In the genomic region with DNA sequence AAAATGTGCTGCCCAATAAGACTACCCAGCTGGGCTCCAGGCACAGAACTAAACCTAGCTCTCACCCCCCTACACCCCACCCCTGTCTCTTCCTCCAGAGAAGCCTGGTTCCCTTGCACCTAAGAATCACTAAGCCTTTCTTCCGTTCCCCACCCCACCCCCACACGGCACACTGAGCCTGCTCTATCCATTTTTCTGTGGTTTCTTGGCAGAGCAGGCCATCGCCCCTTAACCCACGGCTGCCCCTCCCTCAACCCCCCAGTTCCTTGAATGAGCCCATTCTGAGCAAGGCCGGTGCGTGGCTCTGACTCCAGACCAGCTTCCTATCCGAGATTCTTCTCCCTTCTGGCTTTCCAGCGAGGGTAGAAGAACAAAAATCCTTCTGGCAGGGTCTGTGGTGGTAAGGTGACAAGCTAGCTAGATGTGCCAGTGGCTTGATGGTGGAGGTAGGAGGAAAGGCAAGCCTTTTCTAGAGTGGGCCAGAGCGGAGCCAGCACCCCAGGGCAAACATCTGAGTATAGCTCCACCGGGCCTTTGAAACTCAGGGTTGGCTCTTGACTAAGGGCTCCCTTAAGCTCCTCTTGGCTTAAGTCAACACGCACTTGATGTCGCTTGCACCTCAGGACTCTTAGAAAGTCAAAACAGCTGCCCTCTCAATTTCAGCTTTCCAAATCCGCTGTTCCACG, we compare ENCODE assay signal across 9 mouse cellular contexts. TPM values are rescaled to one million over a fixed set of nuclear protein-coding genes. Genes with fewer than 3 reads are reported as not detected.
A peak's percentile ranks its signal among the peaks of the same experiment; 100 is the strongest.
DNase-seq lines count a peak whose midpoint lies in the region; ATAC-seq and TF ChIP-seq lines count a peak whose summit lies in the region.
"Had no signal": no experiment of that assay in that cellular context is flagged by ENCODE, and none has a peak within 500 bp of the region (broad histone marks: within the 10 kb centered on the region; RNA-seq: fewer than 3 reads in every experiment).

No protein-coding gene starts in this region.

- H3K9ac ChIP-seq in hindbrain, embryonic 12.5 days = no peak overlapping the region
- H3K9ac ChIP-seq in hindbrain, embryonic 14.5 days = no peak overlapping the region
- no peak overlapping the region for H3K9ac ChIP-seq in hindbrain, embryonic 15.5 days
- H3K9ac ChIP-seq in lung, postnatal 0 days (replicated peaks; ENCODE audit: low read depth) = no peak overlapping the region

- no peak for TF ChIP-seq POLR2A in cortical plate, adult 2 months (IDR thresholded peaks at IDR 0.05; ENCODE audit: extremely low read depth, insufficient read depth, low read length)

- H3K27me3 ChIP-seq in hindbrain, embryonic 12.5 days = peaks cover 98% of the 10 kb centered on the region
- peaks cover 99% of the 10 kb centered on the region for H3K27me3 ChIP-seq in hindbrain, embryonic 14.5 days (ENCODE audit: control insufficient read depth, insufficient read depth, low read length)
- peaks cover 98% of the 10 kb centered on the region for H3K27me3 ChIP-seq in hindbrain, embryonic 15.5 days
- peaks cover 14% of the 10 kb centered on the region for H3K27me3 ChIP-seq in lung, postnatal 0 days (replicated peaks; ENCODE audit: insufficient read depth, low read length)

- H3K27ac ChIP-seq in hindbrain, embryonic 12.5 days = no peak overlapping the region
- H3K27ac ChIP-seq in hindbrain, embryonic 14.5 days = no peak overlapping the region
- H3K27ac ChIP-seq in cortical plate, adult 2 months (ENCODE audit: insufficient read depth, low read length) = no peak overlapping the region
- no peak overlapping the region for H3K27ac ChIP-seq in hindbrain, embryonic 15.5 days (replicated peaks)
- peak overlapping the region; percentile 85 for H3K27ac ChIP-seq in lung, postnatal 0 days (ENCODE audit: low read length)

- no peak for TF ChIP-seq EP300 in lung, postnatal 0 days (IDR thresholded peaks at IDR 0.05)

- H3K4me1 ChIP-seq in hindbrain, embryonic 12.5 days = peaks cover 19% of the 10 kb centered on the region
- H3K4me1 ChIP-seq in hindbrain, embryonic 14.5 days (replicated peaks; ENCODE audit: control insufficient read depth, insufficient read depth, low read length) = peaks cover 5% of the 10 kb centered on the region; the same call in 1 of the 2 replicates
- H3K4me1 ChIP-seq in cortical plate, adult 2 months (ENCODE audit: control insufficient read depth, insufficient read depth, low read length) = no peaks in the 10 kb centered on the region; the same call in 1 of the 2 replicates
- H3K4me1 ChIP-seq in hindbrain, embryonic 15.5 days (replicated peaks) = peaks cover 24% of the 10 kb centered on the region
- peaks cover 7% of the 10 kb centered on the region; the same call in 1 of the 2 replicates for H3K4me1 ChIP-seq in lung, postnatal 0 days (ENCODE audit: insufficient read depth, low read depth, low read length)

- WGBS in hindbrain, embryonic 12.5 days = 9% methylated on average over 14 of the region's 14 CpGs
- WGBS in hindbrain, embryonic 14.5 days = 9% methylated on average over 14 of the region's 14 CpGs
- 11% methylated on average over 14 of the region's 14 CpGs for WGBS in hindbrain, embryonic 15.5 days
- WGBS in lung, postnatal 0 days = 15% methylated on average over 14 of the region's 14 CpGs

- DNase-seq in hindbrain, embryonic 14.5 days (ENCODE audit: low spot score) = no peak
- DNase-seq in lung, postnatal 0 days (ENCODE audit: low spot score) = no peak
- no peak for DNase-seq in thymus, postnatal 14 days
- DNase-seq in layer of hippocampus, adult 18-20 months (ENCODE audit: low spot score in 2 of 2) = no peak

- H3K4me3 ChIP-seq in hindbrain, embryonic 12.5 days = peak overlapping the region; percentile 4
- H3K4me3 ChIP-seq in hindbrain, embryonic 14.5 days (replicated peaks; ENCODE audit: low read length) = no peak overlapping the region; the same call in 1 of the 2 replicates
- 0 out of 2 replicates have a peak overlapping the region, but pooled peaks have one; percentile 6 for H3K4me3 ChIP-seq in cortical plate, adult 2 months (ENCODE audit: insufficient read depth, low read length)
- peak overlapping the region; percentile 32; the same call in 1 of the 2 replicates for H3K4me3 ChIP-seq in hindbrain, embryonic 15.5 days
- peak overlapping the region; percentile 14 for H3K4me3 ChIP-seq in lung, postnatal 0 days (ENCODE audit: low read depth, low read length)
- H3K4me3 ChIP-seq: megakaryocyte, embryonic 14.5 days had no signal

- H3K4me2 ChIP-seq in hindbrain, embryonic 12.5 days (replicated peaks) = peak overlapping the region; percentile 59
- no peak overlapping the region; the same call in 1 of the 2 replicates for H3K4me2 ChIP-seq in hindbrain, embryonic 14.5 days (replicated peaks)
- H3K4me2 ChIP-seq in hindbrain, embryonic 15.5 days = no peak overlapping the region
- H3K4me2 ChIP-seq in lung, postnatal 0 days (replicated peaks; ENCODE audit: low read depth, low read length) = peak overlapping the region; percentile 70

- no peaks in the 10 kb centered on the region for H3K9me3 ChIP-seq in hindbrain, embryonic 12.5 days (replicated peaks)
- no peaks in the 10 kb centered on the region for H3K9me3 ChIP-seq in hindbrain, embryonic 14.5 days (ENCODE audit: control insufficient read depth, low read length)
- H3K9me3 ChIP-seq in hindbrain, embryonic 15.5 days = no peaks in the 10 kb centered on the region
- H3K9me3 ChIP-seq in lung, postnatal 0 days (ENCODE audit: low read length) = no peaks in the 10 kb centered on the region

- no peak for ATAC-seq in hindbrain, embryonic 12.5 days (ENCODE audit: low FRiP score)
- ATAC-seq in hindbrain, embryonic 14.5 days (ENCODE audit: low FRiP score) = no peak
- ATAC-seq in hindbrain, embryonic 15.5 days (ENCODE audit: low FRiP score, low read depth) = no peak
- peak; percentile 80 for ATAC-seq in lung, postnatal 0 days
- ATAC-seq in megakaryocyte progenitor cell, adult 5-6 weeks (replicated peaks; ENCODE audit: poor library complexity) = no peak

- H3K36me3 ChIP-seq in hindbrain, embryonic 12.5 days = no peaks in the 10 kb centered on the region
- no peaks in the 10 kb centered on the region for H3K36me3 ChIP-seq in hindbrain, embryonic 14.5 days (replicated peaks; ENCODE audit: control insufficient read depth, insufficient read depth)
- no peaks in the 10 kb centered on the region for H3K36me3 ChIP-seq in hindbrain, embryonic 15.5 days
- H3K36me3 ChIP-seq in lung, postnatal 0 days (ENCODE audit: insufficient read depth, low read length) = no peaks in the 10 kb centered on the region

- TF ChIP-seq CTCF in cortical plate, adult 2 months (IDR thresholded peaks at IDR 0.05; ENCODE audit: extremely low read depth, insufficient read depth, low read length) = no peak
- no peak for TF ChIP-seq CTCF in lung, postnatal 0 days (IDR thresholded peaks at IDR 0.05)

RNA-seq across cellular contexts. Expression of gene Rbpjl, which starts 0.6 kb away (rescaled TPM):
- 0.33 and 0.37 TPM in 2 replicates for polyA plus RNA-seq in hindbrain, embryonic 12.5 days (2016; fragmentation: Nextera tagmentation; extraction: Ambion mirVana)
- 0.04 and 0.15 TPM in 2 replicates for polyA plus RNA-seq in hindbrain, embryonic 14.5 days (2014; fragmentation: Nextera tagmentation; extraction: Ambion mirVana)
- polyA plus RNA-seq in cortical plate, adult 2 months (2012; rRNA removed) = 1.1 and 1.3 TPM in 2 replicates
- polyA plus RNA-seq in hindbrain, embryonic 15.5 days (2015; fragmentation: Nextera tagmentation; extraction: Ambion mirVana) = 0.08 and 0.10 TPM in 2 replicates
- 29.7 and 42.6 TPM in 2 replicates for polyA plus RNA-seq in lung, postnatal 0 days (2015; fragmentation: Nextera tagmentation; extraction: Ambion mirVana)
- total RNA-seq in layer of hippocampus, adult 18-20 months (2021) = under 1 TPM; 0.38 to 0.42 TPM
- not detected in 2 replicates for total RNA-seq in megakaryocyte progenitor cell, adult 5-6 weeks (2015)
- not detected in 2 replicates for total RNA-seq in megakaryocyte progenitor cell, adult 5-6 weeks (2017)

RNA-seq across cellular contexts. Expression of gene Matn4, which starts 1.4 kb away (rescaled TPM):
- polyA plus RNA-seq in hindbrain, embryonic 12.5 days (2016; fragmentation: Nextera tagmentation; extraction: Ambion mirVana) = 31.5 and 39.5 TPM in 2 replicates
- 0.44 and 0.75 TPM in 2 replicates for polyA plus RNA-seq in hindbrain, embryonic 14.5 days (2014; fragmentation: Nextera tagmentation; extraction: Ambion mirVana)
- polyA plus RNA-seq in cortical plate, adult 2 months (2012; rRNA removed) = 16.2 and 17.4 TPM in 2 replicates
- polyA plus RNA-seq in hindbrain, embryonic 15.5 days (2015; fragmentation: Nextera tagmentation; extraction: Ambion mirVana) = 3.9 and 5.1 TPM in 2 replicates
- 71.4 and 81.2 TPM in 2 replicates for polyA plus RNA-seq in lung, postnatal 0 days (2015; fragmentation: Nextera tagmentation; extraction: Ambion mirVana)
- 10 to 100 TPM; 11.0 to 11.2 TPM for total RNA-seq in layer of hippocampus, adult 18-20 months (2021)
- total RNA-seq in megakaryocyte progenitor cell, adult 5-6 weeks (2015) = not detected in 2 replicates
- not detected in 2 replicates for total RNA-seq in megakaryocyte progenitor cell, adult 5-6 weeks (2017)

RNA-seq across cellular contexts. Expression of gene Slpi, which starts 14.6 kb away (rescaled TPM):
- polyA plus RNA-seq in hindbrain, embryonic 12.5 days (2016; fragmentation: Nextera tagmentation; extraction: Ambion mirVana) = 1.2 and 2.0 TPM in 2 replicates
- polyA plus RNA-seq in hindbrain, embryonic 14.5 days (2014; fragmentation: Nextera tagmentation; extraction: Ambion mirVana) = 0.33 and 0.62 TPM in 2 replicates
- polyA plus RNA-seq in cortical plate, adult 2 months (2012; rRNA removed) = 0.33 and 1.5 TPM in 2 replicates
- polyA plus RNA-seq in hindbrain, embryonic 15.5 days (2015; fragmentation: Nextera tagmentation; extraction: Ambion mirVana) = 0.25 and 0.65 TPM in 2 replicates
- polyA plus RNA-seq in lung, postnatal 0 days (2015; fragmentation: Nextera tagmentation; extraction: Ambion mirVana) = 79.5 and 106 TPM in 2 replicates
- under 1 TPM; 0.61 to 0.77 TPM for total RNA-seq in layer of hippocampus, adult 18-20 months (2021)
- 244 and 316 TPM in 2 replicates for total RNA-seq in megakaryocyte progenitor cell, adult 5-6 weeks (2015)
- total RNA-seq in megakaryocyte progenitor cell, adult 5-6 weeks (2017) = 39.7 and 71.6 TPM in 2 replicates

RNA-seq across cellular contexts. Expression of gene Sdc4, which starts 40.1 kb away (rescaled TPM):
- polyA plus RNA-seq in hindbrain, embryonic 12.5 days (2016; fragmentation: Nextera tagmentation; extraction: Ambion mirVana) = 17.6 and 18.8 TPM in 2 replicates
- 6.8 and 9.3 TPM in 2 replicates for polyA plus RNA-seq in hindbrain, embryonic 14.5 days (2014; fragmentation: Nextera tagmentation; extraction: Ambion mirVana)
- 47.1 and 50.7 TPM in 2 replicates for polyA plus RNA-seq in cortical plate, adult 2 months (2012; rRNA removed)
- polyA plus RNA-seq in hindbrain, embryonic 15.5 days (2015; fragmentation: Nextera tagmentation; extraction: Ambion mirVana) = 9.4 and 10.4 TPM in 2 replicates
- 217 and 289 TPM in 2 replicates for polyA plus RNA-seq in lung, postnatal 0 days (2015; fragmentation: Nextera tagmentation; extraction: Ambion mirVana)
- 100 to 1,000 TPM; 122 to 140 TPM for total RNA-seq in layer of hippocampus, adult 18-20 months (2021)
- not detected in 2 replicates for total RNA-seq in megakaryocyte progenitor cell, adult 5-6 weeks (2015)
- 0.41 TPM in 1 of 2 replicates, not detected in the other for total RNA-seq in megakaryocyte progenitor cell, adult 5-6 weeks (2017)

RNA-seq across cellular contexts. Expression of gene Sys1, which starts 53.2 kb away (rescaled TPM):
- polyA plus RNA-seq in hindbrain, embryonic 12.5 days (2016; fragmentation: Nextera tagmentation; extraction: Ambion mirVana) = 65.1 and 71.5 TPM in 2 replicates
- polyA plus RNA-seq in hindbrain, embryonic 14.5 days (2014; fragmentation: Nextera tagmentation; extraction: Ambion mirVana) = 87.1 and 92.6 TPM in 2 replicates
- 58.1 and 64.5 TPM in 2 replicates for polyA plus RNA-seq in cortical plate, adult 2 months (2012; rRNA removed)
- polyA plus RNA-seq in hindbrain, embryonic 15.5 days (2015; fragmentation: Nextera tagmentation; extraction: Ambion mirVana) = 82.7 and 88.2 TPM in 2 replicates
- 63.5 and 66.2 TPM in 2 replicates for polyA plus RNA-seq in lung, postnatal 0 days (2015; fragmentation: Nextera tagmentation; extraction: Ambion mirVana)
- 10 to 100 TPM; 37.9 to 39.9 TPM for total RNA-seq in layer of hippocampus, adult 18-20 months (2021)
- total RNA-seq in megakaryocyte progenitor cell, adult 5-6 weeks (2015) = 39.1 and 39.5 TPM in 2 replicates
- 11.2 and 20.0 TPM in 2 replicates for total RNA-seq in megakaryocyte progenitor cell, adult 5-6 weeks (2017)

Comparison
In these comparisons a context has a peak if more than half of its experiments do, and no peak if none do; other contexts are left out.
1. H3K4me2 ChIP-seq: peak in hindbrain, embryonic 12.5 days (single experiment) and lung, postnatal 0 days (single experiment); none in hindbrain, embryonic 14.5 days (single experiment) and hindbrain, embryonic 15.5 days (single experiment).
2. RNA of gene Rbpjl, which starts 0.6 kb away (polyA plus RNA-seq): 29.7 to 42.6 TPM in lung, postnatal 0 days; 1.1 to 1.3 TPM in cortical plate, adult 2 months, 0.33 to 0.37 TPM in hindbrain, embryonic 12.5 days, 0.04 to 0.15 TPM in hindbrain, embryonic 14.5 days and 0.08 to 0.10 TPM in hindbrain, embryonic 15.5 days; every median in the first group is over 10 times any median in the second.
3. RNA of gene Slpi, which starts 14.6 kb away (polyA plus RNA-seq): 79.5 to 106 TPM in lung, postnatal 0 days; 1.2 to 2.0 TPM in hindbrain, embryonic 12.5 days, 0.25 to 0.65 TPM in hindbrain, embryonic 15.5 days, 0.33 to 0.62 TPM in hindbrain, embryonic 14.5 days and 0.33 to 1.5 TPM in cortical plate, adult 2 months; every median in the first group is over 10 times any median in the second.